Mouse (Mus musculus): Measurements from ENCODE around the gene Zcchc14. TPM values are rescaled to one million over a fixed set of nuclear protein-coding genes. Genes with fewer than 3 reads are reported as not detected.

The Zcchc14 gene
- polyA plus RNA-seq, 1 experiment from 2014 or later: 23.1 TPM

- Histone ChIP-seq H3K4me3 (no peak overlapping the region), H3K36me3 (no peaks in the 10 kb centered on the region), H3K9me3 (no peaks in the 10 kb centered on the region), H3K27ac (no peak overlapping the region), H3K9ac (no peak overlapping the region), H3K4me1 (peaks cover 39% of the 10 kb centered on the region), H3K4me2 (replicated peaks) (peak overlapping the region; percentile 2; the same call in 1 of the 2 replicates), H3K27me3 (replicated peaks) (no peaks in the 10 kb centered on the region)
- no peak for ATAC-seq (ENCODE audit: low FRiP score, low read depth)
- whole genome bisulfite sequencing: 79% methylated on average over 3 of the region's 3 CpGs
Observed at GRCm38 (mm10) chr8:121575661-121576060, 77.0 kb downstream of the Zcchc14 start.

DNA sequence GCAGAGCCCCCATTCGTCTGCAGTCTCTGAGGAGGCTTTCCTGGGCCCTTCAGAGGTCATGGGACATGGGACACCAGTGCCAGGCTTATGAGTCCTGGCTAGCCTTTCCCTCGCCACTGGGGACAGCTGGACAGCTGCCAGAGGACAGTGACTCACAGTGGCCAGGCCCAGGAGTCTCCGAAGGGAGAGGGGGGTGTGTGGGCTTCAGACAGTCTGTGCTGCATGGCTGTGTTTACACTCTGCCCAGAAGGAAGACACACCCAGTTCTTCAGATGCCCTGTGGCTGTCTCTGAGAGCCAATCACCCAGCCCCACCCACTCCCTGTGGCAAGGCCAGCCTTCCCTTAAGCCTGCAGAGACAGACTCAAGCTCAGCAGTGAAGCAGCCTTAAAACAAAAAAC, 79.4 kb downstream of the Zcchc14 start:
- ATAC-seq (ENCODE audit: low FRiP score, low read depth): no peak
- H3K4me1 ChIP-seq: peaks cover 43% of the 10 kb centered on the region

DNA sequence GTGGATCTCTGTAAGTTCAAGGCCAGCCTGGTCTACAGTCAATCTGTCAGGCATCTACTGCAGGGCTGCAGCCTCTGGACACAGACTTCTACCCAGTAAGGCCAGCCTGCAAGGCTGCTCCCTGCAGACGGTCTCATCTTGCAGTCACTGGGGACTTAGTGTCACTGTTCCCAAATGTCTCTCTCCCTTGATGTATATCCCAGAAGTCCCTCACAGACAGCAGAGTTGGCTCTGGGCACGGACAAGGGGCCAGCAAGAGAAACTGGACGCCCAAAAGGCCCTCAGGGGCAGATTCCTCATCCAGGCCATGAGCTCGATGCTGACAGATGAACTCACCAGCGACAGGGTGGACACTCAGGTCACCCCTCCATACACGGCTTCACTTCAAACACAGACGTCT, 80.6 kb downstream of the Zcchc14 start:
- WGBS: 78% methylated on average over 7 of the region's 7 CpGs
- Histone ChIP-seq H3K9ac (no peak overlapping the region), H3K27me3 (replicated peaks) (no peaks in the 10 kb centered on the region), H3K4me2 (replicated peaks) (no peak overlapping the region), H3K4me1 (peaks cover 44% of the 10 kb centered on the region), H3K27ac (no peak overlapping the region), H3K36me3 (no peaks in the 10 kb centered on the region), H3K9me3 (no peaks in the 10 kb centered on the region), H3K4me3 (no peak overlapping the region)
- ATAC-seq (ENCODE audit: low FRiP score, low read depth): no peak

More for the DNA sequence above, 79.4 kb downstream of the Zcchc14 start:
- Histone ChIP-seq H3K4me3 (no peak overlapping the region), H3K36me3 (no peaks in the 10 kb centered on the region), H3K9ac (no peak overlapping the region), H3K9me3 (no peaks in the 10 kb centered on the region), H3K27me3 (replicated peaks) (no peaks in the 10 kb centered on the region), H3K4me2 (replicated peaks) (no peak overlapping the region), H3K27ac (no peak overlapping the region)
- WGBS: 42% methylated on average over 3 of the region's 3 CpGs

GRCm38 (mm10) chr8:121570801-121571200, 81.9 kb downstream of the Zcchc14 start:
- no peak for ATAC-seq (ENCODE audit: low FRiP score, low read depth)
- Histone ChIP-seq H3K4me2 (replicated peaks) (no peak overlapping the region), H3K9ac (no peak overlapping the region), H3K9me3 (no peaks in the 10 kb centered on the region), H3K27ac (no peak overlapping the region), H3K4me1 (peaks cover 32% of the 10 kb centered on the region), H3K36me3 (no peaks in the 10 kb centered on the region), H3K27me3 (replicated peaks) (no peaks in the 10 kb centered on the region), H3K4me3 (no peak overlapping the region)
- 87% methylated on average over 17 of the region's 17 CpGs for WGBS

DNA sequence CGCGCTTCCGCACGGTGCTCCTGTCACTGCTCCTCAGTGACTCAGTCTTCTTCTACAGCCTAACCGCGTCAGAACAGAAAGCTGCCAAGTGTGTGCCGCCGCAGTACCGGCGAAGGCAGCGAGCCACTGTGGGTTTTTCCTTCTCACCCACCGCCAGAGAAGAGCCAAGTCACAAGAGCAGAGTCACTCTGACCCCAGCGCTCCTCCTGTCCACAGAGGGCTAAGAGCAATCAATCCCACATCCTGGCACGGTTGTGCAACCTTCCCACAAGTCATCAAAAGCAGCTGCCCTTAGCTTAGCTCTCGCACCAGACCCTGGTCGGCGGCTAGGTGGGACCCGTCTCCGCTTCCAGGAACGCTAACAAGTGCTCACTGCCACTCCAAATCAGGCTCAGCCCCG, 82.4 kb downstream of the Zcchc14 start:
- no peak overlapping the region for H3K27ac ChIP-seq
- no peaks in the 10 kb centered on the region for H3K36me3 ChIP-seq
- H3K27me3 ChIP-seq (replicated peaks): no peaks in the 10 kb centered on the region
- no peak overlapping the region for H3K9ac ChIP-seq
- H3K4me2 ChIP-seq (replicated peaks): no peak overlapping the region
- H3K4me1 ChIP-seq: peaks cover 32% of the 10 kb centered on the region
- 87% methylated on average over 21 of the region's 21 CpGs for WGBS
- H3K9me3 ChIP-seq: no peaks in the 10 kb centered on the region
- no peak overlapping the region for H3K4me3 ChIP-seq
- no peak for ATAC-seq (ENCODE audit: low FRiP score, low read depth)

- no peak overlapping the region for H3K4me2 ChIP-seq (replicated peaks)
- no peak for ATAC-seq (ENCODE audit: low FRiP score, low read depth)
- H3K9me3 ChIP-seq: no peaks in the 10 kb centered on the region
- no peak overlapping the region for H3K27ac ChIP-seq
- H3K9ac ChIP-seq: no peak overlapping the region
- H3K36me3 ChIP-seq: no peaks in the 10 kb centered on the region
- no peaks in the 10 kb centered on the region for H3K27me3 ChIP-seq (replicated peaks)
- WGBS: 66% methylated on average over 6 of the region's 6 CpGs
- peaks cover 21% of the 10 kb centered on the region for H3K4me1 ChIP-seq
- H3K4me3 ChIP-seq: no peak overlapping the region
Observed at GRCm38 (mm10) chr8:121568321-121568720, 84.4 kb downstream of the Zcchc14 start.

GRCm38 (mm10) chr8:121563701-121564100, 89.0 kb downstream of the Zcchc14 start:
- no peaks in the 10 kb centered on the region for H3K27me3 ChIP-seq (replicated peaks)
- H3K9ac ChIP-seq: no peak overlapping the region
- WGBS: 75% methylated on average over 6 of the region's 6 CpGs
- no peak overlapping the region for H3K27ac ChIP-seq
- H3K4me3 ChIP-seq: no peak overlapping the region
- no peaks in the 10 kb centered on the region for H3K9me3 ChIP-seq
- H3K4me2 ChIP-seq (replicated peaks): no peak overlapping the region
- peaks cover 20% of the 10 kb centered on the region for H3K4me1 ChIP-seq
- H3K36me3 ChIP-seq: peaks cover 16% of the 10 kb centered on the region
- no peak for ATAC-seq (ENCODE audit: low FRiP score, low read depth)

DNA sequence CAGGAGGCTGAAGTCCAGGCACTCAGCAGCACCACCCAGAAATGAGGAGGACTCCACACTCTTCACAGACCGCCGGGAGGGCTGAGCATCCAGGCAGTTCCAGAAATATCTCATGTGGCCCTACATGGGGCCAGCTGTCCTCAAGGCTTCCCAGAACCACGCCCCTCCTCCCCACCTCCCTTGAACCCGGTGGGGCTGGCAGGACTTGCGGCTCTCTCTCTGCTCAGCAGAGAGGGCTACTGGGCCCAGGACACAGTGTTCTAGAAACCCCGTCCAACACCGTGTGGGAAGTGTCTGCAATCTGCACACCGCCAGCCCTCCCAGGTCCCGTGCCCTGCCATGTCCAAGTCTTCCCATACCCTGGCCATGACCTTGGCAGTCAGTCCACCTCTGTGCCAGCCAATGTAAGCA, 89.8 kb downstream of the Zcchc14 start:
- H3K4me3 ChIP-seq: no peak overlapping the region
- H3K36me3 ChIP-seq: peaks cover 22% of the 10 kb centered on the region
- no peak for ATAC-seq (ENCODE audit: low FRiP score, low read depth)
- H3K27me3 ChIP-seq (replicated peaks): no peaks in the 10 kb centered on the region
- no peaks in the 10 kb centered on the region for H3K9me3 ChIP-seq
- 83% methylated on average over 9 of the region's 9 CpGs for WGBS
- H3K27ac ChIP-seq: no peak overlapping the region
- peaks cover 13% of the 10 kb centered on the region for H3K4me1 ChIP-seq
- no peak overlapping the region for H3K4me2 ChIP-seq (replicated peaks)
- H3K9ac ChIP-seq: no peak overlapping the region

GRCm38 (mm10) chr8:121561636-121562345, 90.9 kb downstream of the Zcchc14 start:
- Histone ChIP-seq H3K4me3 (no peak overlapping the region), H3K9ac (no peak overlapping the region), H3K27ac (no peak overlapping the region), H3K9me3 (no peaks in the 10 kb centered on the region), H3K4me2 (replicated peaks) (no peak overlapping the region), H3K36me3 (peaks cover 22% of the 10 kb centered on the region), H3K4me1 (peaks cover 5% of the 10 kb centered on the region; the same call in 1 of the 2 replicates), H3K27me3 (replicated peaks) (no peaks in the 10 kb centered on the region)
- no peak for ATAC-seq (ENCODE audit: low FRiP score, low read depth)
- 83% methylated on average over 16 of the region's 16 CpGs for WGBS

DNA sequence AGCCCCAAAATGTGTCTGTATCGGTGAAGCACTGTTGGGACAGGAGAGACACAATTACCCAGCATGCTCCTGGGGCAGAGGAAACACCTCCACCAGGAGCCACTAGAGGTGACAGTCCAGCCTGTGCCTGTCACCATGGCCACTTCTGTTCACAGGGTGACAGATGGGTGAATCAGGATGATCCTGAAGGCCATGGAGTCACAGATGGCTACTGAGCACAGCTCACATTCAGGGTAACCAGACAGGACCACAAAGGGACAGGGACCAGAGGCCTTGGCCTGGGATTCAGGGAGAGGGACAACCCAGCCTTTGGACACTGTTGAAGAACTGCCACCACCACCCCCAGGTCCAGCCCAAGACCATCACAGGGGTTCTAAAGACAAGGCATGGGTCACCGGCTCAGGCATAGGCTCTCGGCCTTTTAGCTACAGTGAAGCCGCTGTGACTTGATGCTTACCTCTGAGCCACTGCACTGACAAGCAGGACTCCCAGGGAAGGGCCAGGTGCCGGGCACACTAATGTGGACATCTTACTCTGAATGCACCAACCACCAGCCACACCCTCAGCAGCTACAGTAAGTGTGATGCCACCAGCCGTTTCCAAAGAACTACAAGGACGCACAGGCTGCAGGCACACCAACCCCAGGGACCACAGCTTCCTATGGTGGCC, 92.1 kb downstream of the Zcchc14 start:
- Histone ChIP-seq H3K4me3 (no peak overlapping the region), H3K27me3 (replicated peaks) (no peaks in the 10 kb centered on the region), H3K9ac (no peak overlapping the region), H3K4me1 (peaks cover 5% of the 10 kb centered on the region; the same call in 1 of the 2 replicates), H3K9me3 (no peaks in the 10 kb centered on the region), H3K27ac (no peak overlapping the region), H3K36me3 (peaks cover 22% of the 10 kb centered on the region), H3K4me2 (replicated peaks) (no peak overlapping the region)
- ATAC-seq (ENCODE audit: low FRiP score, low read depth): no peak
- 89% methylated on average over 7 of the region's 7 CpGs for WGBS

- Histone ChIP-seq H3K36me3 (peaks cover 25% of the 10 kb centered on the region), H3K4me3 (no peak overlapping the region), H3K4me2 (replicated peaks) (no peak overlapping the region), H3K9ac (no peak overlapping the region), H3K4me1 (peaks cover 3% of the 10 kb centered on the region; the same call in 1 of the 2 replicates), H3K27ac (no peak overlapping the region), H3K9me3 (no peaks in the 10 kb centered on the region), H3K27me3 (replicated peaks) (no peaks in the 10 kb centered on the region)
- 91% methylated on average over 12 of the region's 12 CpGs for WGBS
- ATAC-seq (ENCODE audit: low FRiP score, low read depth): no peak
Observed at GRCm38 (mm10) chr8:121559801-121560200, 92.9 kb downstream of the Zcchc14 start.

GRCm38 (mm10) chr8:121558538-121558937, 94.2 kb downstream of the Zcchc14 start:
- H3K4me3 ChIP-seq: no peak overlapping the region
- 89% methylated on average over 16 of the region's 16 CpGs for WGBS
- H3K36me3 ChIP-seq: peaks cover 37% of the 10 kb centered on the region

More at GRCm38 (mm10) chr8:121558538-121558937, 94.2 kb downstream of the Zcchc14 start:
- H3K27me3 ChIP-seq (replicated peaks): no peaks in the 10 kb centered on the region
- H3K9ac ChIP-seq: no peak overlapping the region
- H3K4me1 ChIP-seq: peaks cover 3% of the 10 kb centered on the region; the same call in 1 of the 2 replicates
- no peak overlapping the region for H3K4me2 ChIP-seq (replicated peaks)
- no peak overlapping the region for H3K27ac ChIP-seq
- no peaks in the 10 kb centered on the region for H3K9me3 ChIP-seq
- ATAC-seq (ENCODE audit: low FRiP score, low read depth): no peak

Data from neural tube, embryonic 12.5 days (tissue).